Mouse (Mus musculus) myocyte (in vitro differentiated cells): ENCODE measurements around the gene Kat2b.

ENCODE experiments used
- MAX ChIP-seq: IDR thresholded peaks from one replicate; pipeline ENCODE4 v1.6.1; 2011; ENCODE audit warnings: low read depth, mild to moderate bottlenecking, control low read depth
- MYOD1 ChIP-seq, 3 experiments: IDR thresholded peaks; one replicate each; pipeline ENCODE4 v1.6.1; 2011; ENCODE audit warnings: control low read depth in 2 of 3, low read depth in 2 of 3, mild to moderate bottlenecking in 2 of 3, moderate library complexity in 1 of 3; ENCODE audit not compliant: insufficient read length in 2 of 3, control insufficient read depth in 1 of 3
- POLR2A ChIP-seq: IDR thresholded peaks from one replicate; pipeline ENCODE4 v1.6.1; 2011; ENCODE audit warnings: low read depth, mild to moderate bottlenecking, control low read depth, moderate library complexity; ENCODE audit not compliant: insufficient read length
- POLR2AphosphoS2 ChIP-seq: IDR thresholded peaks from one replicate; pipeline ENCODE4 v1.6.1; 2011; ENCODE audit warnings: low read depth, control low read depth; ENCODE audit not compliant: insufficient read length
- SRF ChIP-seq: IDR thresholded peaks from one replicate; pipeline ENCODE4 v1.6.1; 2011; ENCODE audit warnings: low read depth; ENCODE audit not compliant: control insufficient read depth, insufficient read length
- TCF12 ChIP-seq: IDR thresholded peaks from one replicate; pipeline ENCODE4 v1.6.1; 2011; ENCODE audit warnings: mild to moderate bottlenecking, control low read depth; ENCODE audit not compliant: poor library complexity, insufficient read depth, severe bottlenecking
- USF1 ChIP-seq: IDR thresholded peaks from one replicate; pipeline ENCODE4 v1.6.1; 2011; ENCODE audit warnings: low read depth, mild to moderate bottlenecking, control low read depth, moderate library complexity

DNA sequence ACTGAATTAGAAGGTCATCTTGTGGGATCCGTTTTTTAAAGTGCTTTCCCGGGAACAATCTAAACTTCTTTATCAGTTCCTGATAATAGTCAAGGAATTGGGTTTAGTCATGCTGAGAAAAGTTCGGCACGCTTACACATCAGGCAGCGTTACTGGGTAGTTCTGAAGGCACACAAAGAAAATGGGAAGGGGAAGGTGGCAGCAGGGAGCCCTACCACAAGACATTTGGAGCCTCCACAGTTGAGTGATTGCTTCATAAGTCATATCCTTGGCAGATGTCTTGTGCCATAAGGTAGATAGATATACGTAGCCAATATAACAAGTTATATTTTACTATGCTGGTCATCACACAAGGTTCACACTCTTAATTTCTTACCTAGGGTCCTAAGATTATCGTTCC lies 123.3 kb downstream of the Kat2b start:
- TF ChIP-seq USF1 (no peak), POLR2A (no peak), MAX (no peak), POLR2AphosphoS2 (no peak), SRF (no peak), TCF12 (no peak), MYOD1 (IDR thresholded peaks at IDR 0.05; ENCODE audit: control insufficient read depth in 1 of 3, insufficient read length in 2 of 3, low read depth in 2 of 3) (no peak)
